Mouse (Mus musculus) liver, embryonic 14.5 days (tissue): ENCODE measurements around the gene Plcb4. TPM values are rescaled to one million over a fixed set of nuclear protein-coding genes. Genes with fewer than 3 reads are reported as not detected.

Source experiments
- ATAC-seq: fragments of 200-750 bp; cut with Nextera tagmentation; 2 replicates; pipeline ENCODE4 v1.8.0; 2017; ENCODE audit warnings: moderate number of reproducible peaks, mild to moderate bottlenecking, moderate library complexity; ENCODE audit not compliant: insufficient read depth
- DNase-seq, 3 experiments: peaks; one replicate each; pipeline ENCODE4 v3.0.0-alpha.2; 2012 to 2013; ENCODE audit warnings: low read depth in 3 of 3, low spot score in 3 of 3
- H3K27ac ChIP-seq: fragments of 300-500 bp; sonication (generic); 2 replicates; pipeline ENCODE4 v1.5.1; 2014; ENCODE audit warnings: moderate library complexity, mild to moderate bottlenecking, control low read depth, inconsistent platforms
- H3K27me3 ChIP-seq: fragments of 300-500 bp; sonication (generic); 2 replicates; pipeline ENCODE4 v1.6.1; 2014; ENCODE audit warnings: mild to moderate bottlenecking, low read length, moderate library complexity; ENCODE audit not compliant: control insufficient read depth, insufficient read depth
- H3K36me3 ChIP-seq: fragments of 300-500 bp; sonication (generic); replicated peaks from 2 replicates; pipeline ENCODE4 v1.6.1; 2014; ENCODE audit warnings: low read depth; ENCODE audit not compliant: control insufficient read depth, insufficient read depth
- H3K4me1 ChIP-seq, 2 experiments: fragments of 200-500 bp in 1 of 2; fragments of 300-500 bp in 1 of 2; sonication (generic) in 1 of 2; replicated peaks; 2 replicates each; pipeline ENCODE4 v1.6.1; 2012 to 2014; ENCODE audit warnings: antibody characterized with exemption in 1 of 2, inconsistent platforms in 1 of 2, low read length in 1 of 2; ENCODE audit not compliant: control insufficient read depth in 2 of 2, insufficient read depth in 2 of 2
- H3K4me2 ChIP-seq: fragments of 300-500 bp; sonication (generic); 2 replicates; pipeline ENCODE4 v1.6.1; 2014; ENCODE audit warnings: low read depth, mild to moderate bottlenecking, control low read depth, moderate library complexity
- H3K4me3 ChIP-seq, 2 experiments: fragments of 200-500 bp in 1 of 2; fragments of 300-500 bp in 1 of 2; sonication (generic) in 1 of 2; 2 replicates each; pipeline ENCODE4 v1.5.1; 2012 to 2014; ENCODE audit warnings: low read depth in 2 of 2, low read length in 2 of 2, mild to moderate bottlenecking in 2 of 2, control low read depth in 1 of 2, inconsistent platforms in 1 of 2, moderate library complexity in 1 of 2; ENCODE audit not compliant: insufficient read depth in 1 of 2
- H3K9ac ChIP-seq: fragments of 300-500 bp; sonication (generic); replicated peaks from 2 replicates; pipeline ENCODE4 v1.6.1; 2014; ENCODE audit warnings: mild to moderate bottlenecking, control low read depth, moderate library complexity
- H3K9me3 ChIP-seq: fragments of 300-500 bp; sonication (generic); 2 replicates; pipeline ENCODE4 v1.6.1; 2016; ENCODE audit warnings: low read length, mixed read lengths; ENCODE audit not compliant: control insufficient read depth
- CTCF ChIP-seq: IDR thresholded peaks from 2 replicates; pipeline ENCODE4 v1.5.1; 2016; ENCODE audit warnings: antibody characterized with exemption, low read depth, control low read depth
- EP300 ChIP-seq: IDR thresholded peaks from 2 replicates; pipeline ENCODE4 v1.6.1; 2016; ENCODE audit warnings: antibody characterized with exemption, low read depth
- WGBS: fragments of 180-500 bp; shearing (Covaris S2); extraction: QIAGEN DNeasy Blood & Tissue Kit; methylation state at CpG from one replicate; pipeline ENCODE4 v1.1.7; 2014; ENCODE audit not compliant: insufficient replicate concordance; 5-methylcytosine and 5-hydroxymethylcytosine counted together
- polyA plus RNA-seq, 2 experiments: library from polyadenylated mRNA; depleted of rRNA in 1 of 2; stranded (reverse) in 1 of 2; unstranded in 1 of 2; fragments of >200 nt; fragmentation: Nextera tagmentation in 1 of 2; extraction: Ambion mirVana in 1 of 2; gene quantifications; 2 replicates each; pipeline versions ENCODE4 v1.2.1 to v1.2.3; 2012 to 2014

Plcb4 gene
- polyA plus RNA-seq, 2 experiments = 1.9 to 2.3 TPM

DNA sequence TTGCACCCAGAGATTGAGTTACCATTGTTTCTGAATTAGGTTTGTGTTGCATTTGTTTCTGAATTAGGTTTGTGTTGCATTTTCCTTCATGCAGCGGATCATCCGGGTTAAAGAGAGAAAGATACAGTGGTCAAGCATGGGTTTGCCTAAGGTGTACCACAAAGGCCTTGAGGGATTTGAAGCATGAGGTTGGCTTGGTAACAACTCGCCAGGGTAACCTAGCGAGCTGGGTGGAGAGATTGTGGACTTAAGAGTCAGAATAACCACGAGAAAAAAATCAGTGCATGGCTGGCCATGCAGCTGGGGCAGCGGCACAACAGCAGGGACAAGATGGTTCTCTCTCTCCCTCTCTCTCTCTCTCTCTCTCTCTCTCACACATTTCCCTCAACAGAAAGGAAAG lies 12.2 kb upstream of the Plcb4 start:
- ATAC-seq = no peak
- Histone ChIP-seq H3K36me3 (no peaks in the 10 kb centered on the region), H3K9me3 (no peaks in the 10 kb centered on the region), H3K27ac (no peak overlapping the region), H3K4me1 (no peaks in the 10 kb centered on the region), H3K27me3 (no peaks in the 10 kb centered on the region), H3K4me3 (no peak overlapping the region), H3K4me2 (no peak overlapping the region), H3K9ac (no peak overlapping the region)
- 59% methylated on average over 6 of the region's 6 CpGs for WGBS
- no peak for DNase-seq
- TF ChIP-seq EP300 (no peak), CTCF (no peak)

DNA sequence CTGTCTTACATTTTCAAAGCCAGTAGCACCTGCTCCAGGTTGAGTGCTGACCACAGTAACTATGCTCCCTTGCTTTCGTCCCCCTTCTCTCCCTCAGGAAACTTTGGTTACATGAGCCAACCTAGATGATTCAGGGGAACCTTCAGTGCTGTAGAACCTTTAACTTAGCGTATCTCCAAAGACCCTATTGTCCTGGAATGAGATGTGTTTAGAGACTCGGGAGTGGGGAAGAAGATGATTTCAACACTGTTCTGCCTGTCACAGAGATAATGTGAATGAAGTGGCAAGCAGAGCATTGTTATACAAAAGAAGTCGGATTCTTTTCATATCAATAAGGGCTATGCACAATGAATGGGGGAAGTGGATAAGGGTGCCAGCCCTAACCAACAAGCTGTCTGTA lies 10.8 kb upstream of the Plcb4 start:
- H3K4me3 ChIP-seq = no peak overlapping the region
- no peaks in the 10 kb centered on the region for H3K36me3 ChIP-seq
- no peak overlapping the region for H3K27ac ChIP-seq
- H3K4me2 ChIP-seq = no peak overlapping the region
- no peaks in the 10 kb centered on the region for H3K4me1 ChIP-seq
- DNase-seq = no peak
- no peaks in the 10 kb centered on the region for H3K9me3 ChIP-seq
- no peak for TF ChIP-seq CTCF
- TF ChIP-seq EP300 = no peak
- ATAC-seq = no peak
- H3K9ac ChIP-seq = no peak overlapping the region
- WGBS = 35% methylated on average over 4 of the region's 4 CpGs
- H3K27me3 ChIP-seq = no peaks in the 10 kb centered on the region

DNA sequence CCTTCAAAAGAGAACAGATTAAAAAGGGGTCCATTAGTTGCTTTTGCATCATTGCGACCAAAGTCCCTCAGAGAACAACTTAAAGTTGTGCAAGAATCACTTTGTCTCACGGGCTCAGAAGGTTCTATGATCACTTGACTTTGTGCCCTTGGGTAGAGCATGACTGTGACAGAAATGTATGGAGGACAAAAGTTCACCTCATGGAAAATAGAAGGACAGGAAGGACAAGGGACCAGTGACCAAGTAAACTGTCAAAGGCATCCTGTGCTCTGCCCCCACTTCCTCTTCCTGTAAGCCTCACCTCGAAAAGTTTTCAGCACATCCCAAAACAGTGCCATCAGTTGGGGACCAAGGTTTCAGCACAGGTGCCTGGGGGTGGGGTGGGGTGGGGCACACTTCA lies 7.9 kb upstream of the Plcb4 start:
- no peaks in the 10 kb centered on the region for H3K9me3 ChIP-seq
- ATAC-seq (no peak), DNase-seq (no peak)
- no peak overlapping the region for H3K4me2 ChIP-seq
- 41% methylated on average over 3 of the region's 3 CpGs for WGBS
- no peak overlapping the region for H3K9ac ChIP-seq
- no peaks in the 10 kb centered on the region for H3K4me1 ChIP-seq
- H3K27ac ChIP-seq = no peak overlapping the region
- no peak overlapping the region for H3K4me3 ChIP-seq
- no peaks in the 10 kb centered on the region for H3K36me3 ChIP-seq
- no peaks in the 10 kb centered on the region for H3K27me3 ChIP-seq
- no peak for TF ChIP-seq CTCF
- no peak for TF ChIP-seq EP300

DNA sequence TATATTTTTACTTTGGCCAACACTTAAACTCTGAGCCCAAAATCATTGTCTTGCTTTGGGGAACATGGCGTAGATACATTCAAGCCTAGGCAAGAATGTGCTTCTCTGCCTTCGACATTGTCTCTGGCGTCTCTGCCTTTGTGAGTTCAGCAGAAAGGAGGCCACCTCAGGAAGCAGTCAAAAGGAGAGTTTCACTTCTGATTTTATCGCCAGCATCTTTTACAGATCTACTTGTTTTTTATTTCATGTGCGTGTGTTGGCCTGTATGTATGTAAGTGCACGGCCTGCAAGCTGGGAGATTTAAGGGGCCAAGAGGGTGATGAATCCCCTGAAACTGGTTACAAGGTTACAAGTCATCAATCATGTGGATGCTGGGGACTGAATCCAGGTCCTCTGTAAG lies 6.8 kb upstream of the Plcb4 start:
- no peaks in the 10 kb centered on the region for H3K4me1 ChIP-seq
- 69% methylated on average over 6 of the region's 6 CpGs for WGBS

DNA sequence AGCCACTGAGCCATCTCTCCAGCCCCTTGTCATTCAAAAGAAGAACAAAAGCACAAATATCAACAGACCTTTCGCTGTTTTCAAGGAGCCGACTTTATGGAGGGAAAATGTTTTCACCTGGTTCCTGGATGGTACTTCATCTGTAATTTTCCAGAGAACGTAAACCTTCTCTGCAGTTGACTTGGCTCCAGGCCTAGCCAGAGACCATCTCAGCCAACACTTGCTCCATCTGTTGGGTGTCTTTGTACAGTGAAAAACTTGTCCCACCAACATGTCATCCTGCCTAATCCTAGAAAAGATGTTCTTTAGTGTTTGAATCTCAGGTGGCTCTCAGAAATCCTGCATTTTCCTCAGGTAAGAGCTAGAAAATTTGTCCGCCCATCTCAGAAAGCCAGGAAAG lies 6.4 kb upstream of the Plcb4 start:
- no peak for ATAC-seq
- WGBS = 80% methylated on average over 4 of the region's 4 CpGs
- TF ChIP-seq EP300 (no peak), CTCF (no peak)

More for the DNA sequence above, 6.8 kb upstream of the Plcb4 start:
- Histone ChIP-seq H3K4me2 (no peak overlapping the region), H3K27me3 (no peaks in the 10 kb centered on the region), H3K9me3 (no peaks in the 10 kb centered on the region), H3K27ac (no peak overlapping the region), H3K36me3 (no peaks in the 10 kb centered on the region), H3K9ac (no peak overlapping the region), H3K4me3 (no peak overlapping the region)
- DNase-seq (no peak), ATAC-seq (no peak)
- no peak for TF ChIP-seq EP300
- TF ChIP-seq CTCF = no peak

DNA sequence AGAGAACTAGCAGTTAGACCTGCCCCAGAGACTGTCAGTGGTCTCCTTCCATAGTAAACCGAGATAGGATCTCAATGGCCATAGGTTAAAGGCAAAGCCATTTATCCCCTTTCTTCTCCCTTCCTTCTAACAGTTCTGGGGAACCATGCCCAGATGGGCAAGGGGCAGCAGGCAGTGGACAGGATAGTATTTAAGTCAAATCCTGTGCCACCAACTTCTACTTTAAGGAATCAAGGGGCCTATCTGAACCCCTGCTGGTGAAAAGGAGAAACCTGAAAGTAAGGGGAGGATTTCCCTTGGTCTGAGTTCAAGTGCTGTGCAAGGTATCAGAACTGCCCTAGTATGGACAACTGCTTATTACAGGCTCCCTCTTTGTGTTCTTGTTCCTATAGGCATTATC lies 2.9 kb upstream of the Plcb4 start:
- Histone ChIP-seq H3K4me3 (no peak overlapping the region), H3K27ac (no peak overlapping the region), H3K27me3 (peaks cover 4% of the 10 kb centered on the region), H3K9me3 (no peaks in the 10 kb centered on the region), H3K36me3 (no peaks in the 10 kb centered on the region), H3K9ac (no peak overlapping the region), H3K4me2 (no peak overlapping the region), H3K4me1 (peaks cover 0 to 2% of the 10 kb centered on the region in 2 experiments; a peak in 1 of 4 replicates)
- ATAC-seq (no peak), DNase-seq (no peak)
- no peak for TF ChIP-seq CTCF
- TF ChIP-seq EP300 = no peak
- WGBS = 67% methylated on average over 1 of the region's 1 CpGs

More for the DNA sequence above, 6.4 kb upstream of the Plcb4 start:
- Histone ChIP-seq H3K27ac (no peak overlapping the region), H3K4me2 (no peak overlapping the region), H3K36me3 (no peaks in the 10 kb centered on the region), H3K9ac (no peak overlapping the region), H3K4me1 (no peaks in the 10 kb centered on the region), H3K9me3 (no peaks in the 10 kb centered on the region), H3K27me3 (no peaks in the 10 kb centered on the region), H3K4me3 (no peak overlapping the region)
- DNase-seq = no peak
